ENCODE assay signal across 15 mouse cellular contexts in genomic region chr9:90166615-90167014, GRCm38 (mm10). TPM values are rescaled to one million over a fixed set of nuclear protein-coding genes. Genes with fewer than 3 reads are reported as not detected.
DNase-seq lines count a peak whose midpoint lies in the region; ATAC-seq and TF ChIP-seq lines count a peak whose summit lies in the region.
"Had no signal": no experiment of that assay in that cellular context is flagged by ENCODE, and none has a peak within 500 bp of the region (broad histone marks: within the 10 kb centered on the region; RNA-seq: fewer than 3 reads in every experiment).

No protein-coding gene starts in this region.

- no peak overlapping the region for H3K27ac ChIP-seq in kidney, adult 2 months (ENCODE audit: insufficient read depth, low read depth, low read length)
- no peak overlapping the region for H3K27ac ChIP-seq in kidney, embryonic 15.5 days
- H3K27ac ChIP-seq: intestine, embryonic 15.5 days; left cerebral cortex, adult 2 months; limb, embryonic 15.5 days; midbrain, embryonic 15.5 days; neural tube, embryonic 12.5 days had no signal

- H3K9ac ChIP-seq in kidney, embryonic 15.5 days, result no peak overlapping the region
- H3K9ac ChIP-seq: intestine, embryonic 15.5 days; limb, embryonic 15.5 days; midbrain, embryonic 15.5 days; neural tube, embryonic 12.5 days had no signal

- TF ChIP-seq POLR2A in kidney, adult 2 months (IDR thresholded peaks at IDR 0.05; ENCODE audit: low read depth, low read length), result no peak

- in situ Hi-C loops in Patski (cut with MboI; ENCODE audit: low pct_unique_long_range_greater_than_20kb), result no loop called here

- H3K4me1 ChIP-seq in kidney, adult 2 months (ENCODE audit: control insufficient read depth, insufficient read depth, low read length), result no peaks in the 10 kb centered on the region
- H3K4me1 ChIP-seq in kidney, embryonic 15.5 days, result peaks cover 17% of the 10 kb centered on the region

- ATAC-seq in kidney, embryonic 15.5 days (replicated peaks; ENCODE audit: low FRiP score), result no peak
- ATAC-seq in Patski, result no peak
- ATAC-seq: intestine, embryonic 15.5 days; midbrain, embryonic 15.5 days had no signal

- peak; percentile 45 to 48 for DNase-seq in cerebellum, postnatal 14 days
- no peak for DNase-seq in cerebellum, postnatal 4 days (ENCODE audit: low spot score in 2 of 2)
- DNase-seq in kidney, adult 2 months, result peak; percentile 29
- peak; percentile 49 for DNase-seq in Patski (ENCODE audit: low read depth, low spot score)
- DNase-seq in kidney, postnatal 25 days, result peak; percentile 37 to 63
- DNase-seq in thymus, adult 18-20 months, result no peak
- DNase-seq in urinary bladder, adult 18-20 months (ENCODE audit: low spot score in 2 of 2), result no peak
- DNase-seq: cerebellum, adult 2 months; retina, postnatal 1 day had no signal

- TF ChIP-seq CTCF in kidney, adult 2 months (conservative IDR thresholded peaks at IDR 0.05; ENCODE audit: insufficient read depth, insufficient read length, low read depth, low read length), result no peak; the same call in 1 of the 2 replicates
- no peak for TF ChIP-seq CTCF in Patski (IDR thresholded peaks at IDR 0.05)

- CTCF ChIA-PET in Patski (lab: Charles Lee), result interaction anchor here (1.2 kb wide), 1 partner anchor 23 kb away, joined by 3 read pairs; no protein-coding TSS in a partner anchor

- H3K27me3 ChIP-seq in kidney, adult 2 months (replicated peaks; ENCODE audit: control insufficient read depth, insufficient read depth, low read length), result no peaks in the 10 kb centered on the region
- H3K27me3 ChIP-seq in kidney, embryonic 15.5 days, result 0 out of 2 replicates have a peak, but pooled peaks cover 4% of the 10 kb centered on the region
- no peaks in the 10 kb centered on the region for H3K27me3 ChIP-seq in Patski
- H3K27me3 ChIP-seq: intestine, embryonic 15.5 days; limb, embryonic 15.5 days; midbrain, embryonic 15.5 days; neural tube, embryonic 12.5 days had no signal

- POLR2A ChIA-PET in Patski (lab: Charles Lee), result no interaction called here

- no peak overlapping the region for H3K4me2 ChIP-seq in kidney, embryonic 15.5 days
- H3K4me2 ChIP-seq: intestine, embryonic 15.5 days; limb, embryonic 15.5 days; midbrain, embryonic 15.5 days; neural tube, embryonic 12.5 days had no signal

- 14% methylated on average over 5 of the region's 5 CpGs for WGBS in kidney, adult 2 months
- WGBS in kidney, embryonic 15.5 days, result 49% methylated on average over 5 of the region's 5 CpGs

- no peaks in the 10 kb centered on the region for H3K9me3 ChIP-seq in kidney, embryonic 15.5 days (replicated peaks)
- H3K9me3 ChIP-seq: intestine, embryonic 15.5 days; limb, embryonic 15.5 days; midbrain, embryonic 15.5 days; neural tube, embryonic 12.5 days had no signal

- no peaks in the 10 kb centered on the region for H3K36me3 ChIP-seq in kidney, adult 2 months (ENCODE audit: control insufficient read depth, insufficient read depth, low read length)
- H3K36me3 ChIP-seq in kidney, embryonic 15.5 days, result peaks cover 4% of the 10 kb centered on the region
- H3K36me3 ChIP-seq: intestine, embryonic 15.5 days; midbrain, embryonic 15.5 days had no signal

- no peak overlapping the region for H3K4me3 ChIP-seq in kidney, adult 2 months (ENCODE audit: insufficient read depth, low read depth, low read length)
- H3K4me3 ChIP-seq in kidney, embryonic 15.5 days (replicated peaks), result no peak overlapping the region
- H3K4me3 ChIP-seq: intestine, embryonic 15.5 days; left cerebral cortex, adult 2 months; limb, embryonic 15.5 days; midbrain, embryonic 15.5 days; neural tube, embryonic 12.5 days had no signal

RNA-seq across cellular contexts. Expression of gene Adamts7, which starts 3.7 kb away (rescaled TPM):
- polyA plus RNA-seq in kidney, adult 2 months (2012; rRNA removed), result 9.4 and 10.7 TPM in 2 replicates
- polyA plus RNA-seq in kidney, embryonic 15.5 days (2015; fragmentation: Nextera tagmentation; extraction: Ambion mirVana), result 13.3 and 14.9 TPM in 2 replicates
- polyA plus RNA-seq in Patski (2021), result 7.9 TPM

RNA-seq across cellular contexts. Expression of gene Morf4l1, which starts 52.0 kb away (rescaled TPM):
- polyA plus RNA-seq in kidney, adult 2 months (2012; rRNA removed), result 91.8 and 126 TPM in 2 replicates
- polyA plus RNA-seq in kidney, embryonic 15.5 days (2015; fragmentation: Nextera tagmentation; extraction: Ambion mirVana), result 440 and 441 TPM in 2 replicates
- polyA plus RNA-seq in Patski (2021), result 192 TPM

Comparison
In these comparisons a context has a peak if more than half of its experiments do, and no peak if none do; other contexts are left out.
1. DNase-seq: peak in cerebellum, postnatal 14 days (2 of 2), kidney, adult 2 months (single experiment), Patski (single experiment) and kidney, postnatal 25 days (2 of 2); none in cerebellum, postnatal 4 days (0 of 2), thymus, adult 18-20 months (0 of 2) and urinary bladder, adult 18-20 months (0 of 2).